Mouse (Mus musculus): ENCODE results near the gene H2al2c. TPM values are rescaled to one million over a fixed set of nuclear protein-coding genes. Genes with fewer than 3 reads are reported as not detected.

The H2al2c gene
- not detected for polyA plus RNA-seq (2015; fragmentation: Illumina TruSeq; extraction: RNeasy Lipid Tissue Mini Kit (QIAGEN cat#74804); ENCODE audit: insufficient read depth, low replicate concordance)

DNA sequence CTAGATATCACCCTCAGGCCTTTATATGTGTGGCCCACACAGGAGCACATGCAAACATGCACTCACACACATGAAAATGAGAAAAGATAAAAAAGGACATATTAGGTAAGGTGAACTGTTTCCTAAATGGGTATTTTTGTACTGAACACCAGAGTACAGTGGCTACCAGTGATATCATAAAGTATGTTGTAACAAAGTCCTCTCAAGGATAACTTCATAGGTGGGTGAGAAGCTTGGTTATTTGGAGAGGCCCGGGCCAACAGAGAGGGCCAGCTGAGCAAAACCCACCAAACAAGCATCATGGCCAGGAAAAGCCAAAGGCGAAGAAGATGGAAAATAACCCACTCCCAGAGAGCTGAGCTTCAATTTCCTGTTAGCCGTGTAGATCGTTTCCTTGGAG lies at the start of gene H2al2c:
Gene H2al2c (plus strand): TSS at position 301 of the 400 bp plus-strand sequence.

Other genes with a start within 250 kb of the H2al2c start
- not detected for gene Sry, start 64.6 kb downstream of the H2al2c start, polyA plus RNA-seq (2015; fragmentation: Illumina TruSeq; extraction: RNeasy Lipid Tissue Mini Kit (QIAGEN cat#74804); ENCODE audit: insufficient read depth, low replicate concordance)
- gene H2al2b, start 121.6 kb downstream of the H2al2c start, polyA plus RNA-seq (2015; fragmentation: Illumina TruSeq; extraction: RNeasy Lipid Tissue Mini Kit (QIAGEN cat#74804); ENCODE audit: insufficient read depth, low replicate concordance), result not detected
- gene Gm4064, start 197.1 kb downstream of the H2al2c start, polyA plus RNA-seq (2015; fragmentation: Illumina TruSeq; extraction: RNeasy Lipid Tissue Mini Kit (QIAGEN cat#74804); ENCODE audit: insufficient read depth, low replicate concordance), result not detected
- not detected for gene Rbmy, start 231.6 kb downstream of the H2al2c start, polyA plus RNA-seq (2015; fragmentation: Illumina TruSeq; extraction: RNeasy Lipid Tissue Mini Kit (QIAGEN cat#74804); ENCODE audit: insufficient read depth, low replicate concordance)
- gene Gm10256, start 231.6 kb downstream of the H2al2c start, polyA plus RNA-seq (2015; fragmentation: Illumina TruSeq; extraction: RNeasy Lipid Tissue Mini Kit (QIAGEN cat#74804); ENCODE audit: insufficient read depth, low replicate concordance), result not detected